Mouse (Mus musculus): ENCODE results near the gene Unc5cl.
A peak's percentile ranks its signal among the peaks of the same experiment; 100 is the strongest.

Unc5cl gene

DNA sequence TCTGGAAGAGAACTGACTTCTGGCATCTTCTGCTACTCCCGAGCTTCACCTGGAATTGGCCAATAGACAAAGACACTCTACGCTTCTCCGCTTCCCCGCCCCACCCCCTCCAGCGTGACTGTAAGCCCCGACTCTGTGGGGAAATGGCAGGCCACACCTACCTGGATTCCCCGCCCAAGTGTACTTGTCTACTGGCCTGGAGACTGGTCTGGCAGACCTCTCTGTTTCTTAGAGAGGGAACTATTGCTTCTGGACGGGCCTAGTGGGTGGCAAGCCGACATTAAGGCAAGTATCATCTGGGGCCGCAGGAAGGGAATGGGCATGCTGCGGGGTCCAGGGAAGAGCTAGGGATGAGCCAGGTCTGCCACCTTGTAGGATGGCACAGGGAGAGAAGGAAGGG is at the start of gene Unc5cl:
Gene Unc5cl, plus strand, starts transcription at position 214 of the 400 bp plus-strand sequence.
- DNase-seq (ENCODE audit: low read depth, low spot score), result no peak

- DNase-seq (ENCODE audit: low read depth, low spot score), result no peak
Measured at GRCm38 (mm10) chr17:48407154-48407553, 47.5 kb upstream of the Unc5cl start.

DNA sequence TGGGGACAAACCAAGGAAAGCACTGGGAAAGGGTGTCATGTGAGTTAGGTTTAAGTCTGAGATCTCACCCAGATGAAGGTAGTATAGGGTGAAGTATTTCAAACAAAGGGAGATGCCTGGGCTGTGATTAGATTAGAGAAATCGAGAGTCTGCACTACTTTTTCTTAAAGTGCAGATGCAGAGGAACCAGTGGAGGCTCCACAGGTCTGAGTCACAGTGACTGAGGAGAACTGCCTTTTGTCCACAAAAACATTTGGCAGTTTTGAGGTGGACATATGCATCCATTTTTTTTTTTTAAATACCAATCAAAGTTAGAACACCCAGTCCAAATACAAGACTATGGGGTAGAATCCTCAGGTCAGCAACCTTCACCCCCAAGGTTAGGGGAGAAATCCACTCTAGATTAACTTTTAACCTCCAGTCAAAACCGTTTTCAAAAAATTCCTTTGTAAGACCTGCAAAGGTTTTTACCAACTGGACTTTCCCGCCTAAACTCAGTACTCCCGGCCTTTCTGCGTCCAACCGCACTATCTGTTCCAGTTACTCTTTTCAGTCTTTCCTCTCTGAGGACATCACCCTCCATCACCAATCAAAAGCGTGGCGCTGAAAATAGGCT is 46.7 kb upstream of the Unc5cl start:
- DNase-seq (ENCODE audit: low read depth, low spot score), result no peak

- DNase-seq (ENCODE audit: low read depth, low spot score), result no peak
Measured at GRCm38 (mm10) chr17:48408526-48409291, 46.0 kb upstream of the Unc5cl start.

- peak; percentile 98 for DNase-seq (ENCODE audit: low read depth, low spot score)
Measured at GRCm38 (mm10) chr17:48409380-48410298, 45.1 kb upstream of the Unc5cl start, which contains the start of the genes Nfya and Oard1. Nfya (minus strand) TSS chr17:48409906. Oard1 (plus strand) TSS chr17:48410014.

DNA sequence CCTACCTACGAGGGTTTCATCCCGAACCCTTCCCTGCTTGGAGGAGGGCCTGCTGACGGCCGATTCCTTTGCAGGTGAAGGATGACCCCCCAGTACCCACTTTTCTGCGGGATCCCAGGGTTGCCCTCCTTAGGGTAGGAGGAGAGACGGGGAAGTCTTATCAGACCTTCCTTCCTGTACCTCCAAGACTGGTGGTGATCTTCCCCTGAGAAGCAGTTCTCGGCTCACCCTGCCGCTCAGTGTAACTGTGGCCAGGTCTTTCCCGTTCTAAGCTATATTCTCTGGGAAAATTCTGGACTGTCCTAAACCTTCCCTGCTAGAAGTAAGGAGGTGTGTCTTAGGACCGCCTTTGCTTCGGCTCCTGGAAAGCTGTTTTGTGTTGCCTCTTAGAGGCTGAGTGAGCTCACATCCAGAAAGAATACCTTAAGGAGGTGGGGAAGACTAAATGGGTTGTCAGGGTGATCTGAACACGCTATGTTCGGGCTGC is 44.4 kb upstream of the Unc5cl start:
- no peak for DNase-seq (ENCODE audit: low read depth, low spot score)

DNA sequence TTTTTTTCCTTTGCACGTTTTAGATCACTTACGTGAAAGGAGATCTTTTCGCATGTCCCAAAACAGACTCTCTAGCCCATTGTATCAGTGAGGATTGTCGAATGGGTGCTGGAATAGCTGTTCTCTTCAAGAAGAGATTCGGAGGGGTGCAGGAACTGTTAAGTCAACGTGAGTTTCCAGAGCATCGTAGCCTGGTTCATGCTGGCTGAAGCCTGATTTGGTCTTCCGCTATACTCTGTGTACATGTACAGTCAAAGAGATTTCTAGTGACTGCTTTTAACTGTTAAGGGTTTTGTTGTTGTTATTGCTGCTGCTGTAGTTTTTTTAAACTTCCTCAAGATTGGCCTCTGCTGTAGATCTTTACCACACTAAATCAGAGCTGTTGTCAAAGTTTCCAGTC is 43.5 kb upstream of the Unc5cl start:
- no peak for DNase-seq (ENCODE audit: low read depth, low spot score)

DNA sequence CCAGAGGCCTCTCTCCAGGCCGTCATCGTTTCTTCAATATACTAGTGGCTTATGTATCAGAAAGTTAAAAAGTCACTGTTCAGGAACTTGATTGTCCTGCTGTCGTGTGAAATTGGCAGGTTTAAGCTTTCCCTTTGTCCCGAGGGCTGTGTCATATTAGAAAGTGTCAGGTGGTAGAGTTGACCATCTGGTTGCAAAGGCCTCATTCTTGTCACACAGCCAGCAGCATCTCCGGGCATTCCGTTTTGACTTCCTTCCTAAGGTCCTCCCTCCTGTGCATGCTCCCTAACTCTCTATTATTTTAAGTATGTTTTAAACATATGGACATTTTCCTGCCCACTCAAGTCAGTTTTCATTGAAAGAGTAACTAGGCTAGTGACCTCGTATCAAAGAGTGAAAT is 38.7 kb upstream of the Unc5cl start:
- DNase-seq (ENCODE audit: low read depth, low spot score), result no peak

- DNase-seq (ENCODE audit: low read depth, low spot score), result no peak
Measured at GRCm38 (mm10) chr17:48416425-48417195, 38.1 kb upstream of the Unc5cl start.

GRCm38 (mm10) chr17:48417521-48417920 is 37.2 kb upstream of the Unc5cl start:
- no peak for DNase-seq (ENCODE audit: low read depth, low spot score)

- DNase-seq (ENCODE audit: low read depth, low spot score), result no peak
Measured at GRCm38 (mm10) chr17:48418174-48418573, 36.5 kb upstream of the Unc5cl start.

DNA sequence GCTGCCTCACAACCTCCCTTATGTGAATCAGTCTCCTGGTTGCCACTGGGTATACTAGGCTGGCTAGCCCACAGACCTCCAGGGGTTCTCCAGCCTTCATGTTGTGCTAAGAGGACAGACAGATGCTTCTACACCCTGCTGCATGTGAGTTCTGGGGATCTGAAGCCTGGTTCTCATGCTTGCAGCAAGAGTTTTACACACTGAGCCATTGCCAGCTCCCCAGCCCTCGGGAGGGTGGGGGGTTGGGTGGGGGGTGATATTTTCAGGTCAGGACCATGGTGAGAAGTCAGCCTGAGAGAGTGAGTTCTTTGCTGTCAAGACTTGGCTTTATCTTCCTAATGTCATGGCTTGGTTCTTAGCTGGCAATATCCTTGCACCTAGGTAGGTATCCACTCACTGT is 35.9 kb upstream of the Unc5cl start:
- DNase-seq (ENCODE audit: low read depth, low spot score), result no peak

DNA sequence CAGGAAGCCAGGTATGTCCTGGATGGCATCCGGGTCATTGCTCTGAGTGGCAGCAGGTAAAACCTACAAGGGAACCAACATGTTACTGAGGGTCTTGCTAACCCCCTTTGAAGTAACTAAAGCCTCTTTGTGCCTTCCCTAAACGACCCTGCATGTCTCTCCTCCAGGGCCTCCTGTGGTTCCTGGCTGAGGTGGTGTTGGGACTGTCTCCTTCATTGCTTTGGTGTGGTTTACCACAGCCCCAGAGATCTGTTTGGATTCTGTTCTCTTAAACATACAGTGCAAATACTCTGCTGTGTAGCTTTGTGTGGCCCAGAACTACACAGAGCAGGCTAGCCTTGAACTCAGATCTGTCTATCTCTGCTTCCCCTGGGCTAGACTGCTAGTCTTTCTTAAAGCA is 35.1 kb upstream of the Unc5cl start:
- no peak for DNase-seq (ENCODE audit: low read depth, low spot score)

GRCm38 (mm10) chr17:48424237-48424636 is 30.5 kb upstream of the Unc5cl start:
- DNase-seq (ENCODE audit: low read depth, low spot score), result no peak

GRCm38 (mm10) chr17:48425823-48426612 is 28.7 kb upstream of the Unc5cl start:
- no peak for DNase-seq (ENCODE audit: low read depth, low spot score)

GRCm38 (mm10) chr17:48426991-48427750 is 27.5 kb upstream of the Unc5cl start:
- DNase-seq (ENCODE audit: low read depth, low spot score), result no peak

GRCm38 (mm10) chr17:48427852-48428530 is 26.7 kb upstream of the Unc5cl start:
- DNase-seq (ENCODE audit: low read depth, low spot score), result no peak

GRCm38 (mm10) chr17:48430394-48430793 is 24.3 kb upstream of the Unc5cl start:
- DNase-seq (ENCODE audit: low read depth, low spot score), result no peak

DNA sequence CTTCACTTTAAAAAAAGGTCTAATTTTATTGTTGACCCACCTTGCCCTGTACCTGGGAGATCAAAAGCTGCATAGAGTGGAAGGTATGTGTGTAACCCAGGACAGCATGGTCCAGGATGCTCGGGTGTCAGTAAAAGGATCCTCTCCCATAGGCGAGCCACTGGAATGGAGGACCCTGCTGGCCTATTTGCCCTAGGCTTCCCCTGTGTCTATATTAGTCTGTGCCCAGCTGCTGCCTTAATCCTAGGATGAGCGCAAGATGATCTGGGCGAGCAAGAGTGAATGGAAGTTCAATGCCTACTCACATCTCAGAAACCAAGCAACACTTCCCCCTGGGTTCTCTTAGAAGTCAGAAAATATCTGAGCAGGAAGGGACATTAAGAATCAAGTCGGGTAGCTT is 23.6 kb upstream of the Unc5cl start:
- no peak for DNase-seq (ENCODE audit: low read depth, low spot score)
